Mouse (Mus musculus) heart, embryonic 15.5 days (tissue): ENCODE data around the gene Nlrp1b. TPM values are rescaled to one million over a fixed set of nuclear protein-coding genes. Genes with fewer than 3 reads are reported as not detected.

ENCODE experiments used
- ATAC-seq: fragments of 200-750 bp; cut with Nextera tagmentation; replicated peaks from 2 replicates; pipeline ENCODE4 v1.8.0; 2017; ENCODE audit warnings: low read depth, moderate TSS enrichment; ENCODE audit not compliant: insufficient number of reproducible peaks, insufficient read depth, low FRiP score
- H3K27ac ChIP-seq: fragments of 300-500 bp; sonication (generic); 2 replicates; pipeline ENCODE4 v1.5.1; 2015; ENCODE audit warnings: mild to moderate bottlenecking, inconsistent platforms
- H3K27me3 ChIP-seq: fragments of 300-500 bp; sonication (generic); 2 replicates; pipeline ENCODE4 v1.6.1; 2015; ENCODE audit warnings: inconsistent platforms
- H3K36me3 ChIP-seq: fragments of 300-500 bp; sonication (generic); 2 replicates; pipeline ENCODE4 v1.6.1; 2015; ENCODE audit warnings: mild to moderate bottlenecking, inconsistent platforms
- H3K4me1 ChIP-seq: fragments of 300-500 bp; sonication (generic); replicated peaks from 2 replicates; pipeline ENCODE4 v1.6.1; 2015; ENCODE audit warnings: inconsistent platforms
- H3K4me2 ChIP-seq: fragments of 300-500 bp; sonication (generic); 2 replicates; pipeline ENCODE4 v1.6.1; 2015; ENCODE audit warnings: inconsistent platforms, mild to moderate bottlenecking, moderate library complexity
- H3K4me3 ChIP-seq: fragments of 300-500 bp; sonication (generic); 2 replicates; pipeline ENCODE4 v1.5.1; 2015; ENCODE audit warnings: mild to moderate bottlenecking, inconsistent platforms
- H3K9ac ChIP-seq: fragments of 300-500 bp; sonication (generic); 2 replicates; pipeline ENCODE4 v1.6.1; 2015; ENCODE audit warnings: mild to moderate bottlenecking, inconsistent platforms
- H3K9me3 ChIP-seq: fragments of 300-500 bp; sonication (generic); replicated peaks from 2 replicates; pipeline ENCODE4 v1.6.1; 2016; ENCODE audit warnings: inconsistent platforms
- WGBS: fragments of 180-500 bp; shearing (Covaris S2); methylation state at CpG from one replicate; pipeline ENCODE4 v1.1.7; 2015; ENCODE audit warnings: mixed read lengths; 5-methylcytosine and 5-hydroxymethylcytosine counted together
- polyA plus RNA-seq: library from polyadenylated mRNA; unstranded; fragments of >200 nt; fragmentation: Nextera tagmentation; extraction: Ambion mirVana; gene quantifications from 2 replicates; pipeline ENCODE4 v1.2.1, GENCODE M21; 2015

Nlrp1b gene
- 0.08 TPM in 1 of 2 replicates, not detected in the other for polyA plus RNA-seq

DNA sequence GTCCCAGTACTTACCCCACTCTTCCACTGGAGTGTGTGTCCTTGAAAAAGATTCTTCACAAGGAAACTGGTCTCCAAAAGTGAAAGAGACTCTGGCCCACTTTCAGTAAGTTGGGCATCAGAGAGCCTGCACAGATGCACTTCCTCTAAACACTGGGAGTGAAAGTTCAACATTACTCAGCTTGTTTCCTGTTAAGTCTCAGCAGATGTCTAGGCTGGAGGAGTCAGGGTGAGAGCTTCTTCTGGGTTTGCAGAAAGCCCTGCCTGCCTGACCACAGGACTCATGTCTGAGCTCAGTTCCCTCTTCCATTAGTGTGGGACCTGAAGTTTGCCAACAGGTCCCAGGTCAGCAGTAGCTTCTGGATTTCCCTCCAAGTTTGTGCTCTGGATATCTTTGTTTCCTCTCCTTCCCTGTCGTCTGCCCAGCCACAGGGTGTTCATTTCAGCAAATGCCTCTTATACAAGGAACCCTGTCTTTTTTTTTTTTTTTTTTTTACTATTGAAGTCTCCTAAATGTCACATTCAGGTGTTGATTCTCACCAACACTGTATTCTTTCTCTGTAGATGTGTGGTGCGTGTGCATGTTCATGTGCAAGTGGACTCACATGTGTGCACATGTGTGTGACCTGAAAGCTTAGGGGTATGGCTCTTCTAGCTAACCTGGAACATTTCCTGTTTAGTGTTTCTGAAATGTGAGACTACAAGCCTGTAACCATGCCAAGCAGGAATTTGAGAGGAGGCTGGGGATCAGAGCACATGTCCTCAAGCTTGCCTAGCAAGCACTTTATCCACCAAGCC lies at the start of gene Nlrp1b:
Nlrp1b (minus strand) TSS at position 50 of the 797 bp plus-strand sequence.
- no peaks in the 10 kb centered on the region for H3K9me3 ChIP-seq
- no peak within 1 kb of the TSS for H3K9ac ChIP-seq
- no peak within 1 kb of the TSS for H3K4me2 ChIP-seq
- no peaks in the 10 kb centered on the region for H3K4me1 ChIP-seq
- H3K4me3 ChIP-seq: no peak within 1 kb of the TSS
- 58% methylated on average over 2 of the region's 2 CpGs for WGBS
- ATAC-seq: no peak
- no peaks in the 10 kb centered on the region for H3K27me3 ChIP-seq
- H3K27ac ChIP-seq: no peak within 1 kb of the TSS
- no peaks in the 10 kb centered on the region for H3K36me3 ChIP-seq

DNA sequence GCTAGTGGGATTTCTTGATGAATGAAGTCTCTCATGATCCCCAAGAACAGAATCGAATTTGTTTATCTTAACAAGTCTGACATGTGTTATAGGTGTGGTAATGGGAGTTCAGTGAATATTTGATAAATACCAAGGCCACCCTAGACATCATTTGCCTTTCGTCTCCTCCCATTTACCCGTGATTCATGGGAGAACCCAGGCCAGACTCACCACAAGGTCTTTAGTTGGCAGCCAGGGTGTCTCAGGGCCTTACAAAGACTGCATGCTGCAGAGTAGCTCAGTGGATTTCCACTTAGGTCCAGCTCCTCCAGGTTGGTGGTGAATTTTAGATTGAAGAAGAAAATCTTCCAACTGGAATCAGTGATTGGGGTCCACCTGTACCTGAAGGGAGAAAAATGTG lies 30.5 kb upstream of the Nlrp1b start:
- H3K9ac ChIP-seq: no peak overlapping the region
- H3K4me2 ChIP-seq: no peak overlapping the region
- no peaks in the 10 kb centered on the region for H3K4me1 ChIP-seq
- no peaks in the 10 kb centered on the region for H3K9me3 ChIP-seq
- H3K27me3 ChIP-seq: no peaks in the 10 kb centered on the region
- no peak overlapping the region for H3K4me3 ChIP-seq
- ATAC-seq: no peak
- WGBS: 65% methylated on average over 3 of the region's 3 CpGs
- H3K27ac ChIP-seq: no peak overlapping the region
- no peaks in the 10 kb centered on the region for H3K36me3 ChIP-seq

DNA sequence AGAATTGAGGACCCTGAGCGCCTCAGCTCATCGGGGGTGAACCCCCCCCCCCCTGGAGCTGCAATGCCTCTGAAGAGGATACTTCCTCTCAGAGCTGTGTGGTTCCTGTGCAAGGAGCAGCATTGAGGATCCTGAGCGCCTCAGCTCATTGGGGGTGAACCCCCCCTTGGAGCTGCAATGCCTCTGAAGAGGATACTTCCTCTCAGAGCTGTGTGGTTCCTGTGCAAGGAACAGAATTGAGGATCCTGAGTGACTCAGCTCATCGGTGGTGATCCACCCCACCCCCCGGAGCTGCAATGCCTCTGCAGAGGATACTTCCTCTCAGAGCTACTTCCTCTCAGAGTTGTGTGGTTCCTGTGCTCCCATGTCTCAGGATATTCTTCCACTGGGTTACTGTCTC lies 20.8 kb upstream of the Nlrp1b start:
- Histone ChIP-seq H3K4me1 (no peaks in the 10 kb centered on the region), H3K4me2 (no peak overlapping the region), H3K27ac (no peak overlapping the region), H3K9me3 (no peaks in the 10 kb centered on the region), H3K27me3 (no peaks in the 10 kb centered on the region), H3K4me3 (no peak overlapping the region), H3K9ac (no peak overlapping the region), H3K36me3 (no peaks in the 10 kb centered on the region)
- WGBS: 61% methylated on average over 5 of the region's 5 CpGs
- ATAC-seq: no peak

DNA sequence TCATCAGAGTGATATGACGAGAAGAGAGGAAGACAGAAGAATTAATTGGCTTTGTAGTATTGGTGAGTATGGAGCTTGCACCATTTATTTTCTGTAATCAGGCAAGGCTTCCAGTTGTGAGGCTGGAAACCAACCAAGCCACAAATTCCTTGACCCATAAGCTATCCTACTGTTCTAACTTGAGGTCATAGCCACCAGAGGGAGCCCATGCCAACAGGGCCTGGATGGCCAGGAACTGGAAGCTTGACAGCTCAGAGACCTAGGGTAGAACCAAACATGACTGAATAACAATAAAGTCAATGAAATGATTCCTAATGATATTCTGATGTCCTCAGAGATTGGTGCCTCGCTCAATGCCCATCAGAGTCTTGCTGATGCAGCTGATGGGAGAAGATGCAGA lies 5.9 kb downstream of the Nlrp1b start:
- no peak overlapping the region for H3K9ac ChIP-seq
- no peak overlapping the region for H3K4me3 ChIP-seq
- no peaks in the 10 kb centered on the region for H3K27me3 ChIP-seq
- ATAC-seq: no peak
- H3K9me3 ChIP-seq: no peaks in the 10 kb centered on the region
- H3K27ac ChIP-seq: no peak overlapping the region
- WGBS: 61% methylated on average over 2 of the region's 2 CpGs
- H3K4me2 ChIP-seq: no peak overlapping the region
- no peaks in the 10 kb centered on the region for H3K4me1 ChIP-seq
- H3K36me3 ChIP-seq: no peaks in the 10 kb centered on the region

DNA sequence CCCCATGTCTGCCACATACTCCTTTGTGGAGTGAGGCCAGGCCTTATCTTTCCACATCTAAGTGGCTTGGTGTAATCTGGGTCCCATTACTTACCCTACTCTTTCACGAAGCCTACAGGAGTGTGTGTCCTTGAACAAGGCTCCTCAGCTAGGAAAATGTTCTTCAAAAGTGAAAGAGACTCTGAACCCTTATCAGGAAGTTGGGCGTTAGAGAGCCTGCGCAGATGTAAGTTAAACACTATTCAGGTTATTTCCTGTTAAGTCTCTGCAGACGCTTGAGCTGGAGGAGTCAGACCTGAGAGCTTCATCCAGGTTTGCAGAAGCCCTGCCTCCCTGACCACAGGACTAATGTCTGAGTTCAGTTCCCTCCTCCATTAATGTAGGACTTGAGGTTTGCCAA lies 27.8 kb downstream of the Nlrp1b start:
- H3K27ac ChIP-seq: no peak overlapping the region
- 55% methylated on average over 4 of the region's 4 CpGs for WGBS
- no peaks in the 10 kb centered on the region for H3K9me3 ChIP-seq
- H3K4me1 ChIP-seq: no peaks in the 10 kb centered on the region
- ATAC-seq: no peak
- no peak overlapping the region for H3K4me2 ChIP-seq
- H3K4me3 ChIP-seq: no peak overlapping the region
- H3K27me3 ChIP-seq: no peaks in the 10 kb centered on the region
- no peaks in the 10 kb centered on the region for H3K36me3 ChIP-seq
- no peak overlapping the region for H3K9ac ChIP-seq

DNA sequence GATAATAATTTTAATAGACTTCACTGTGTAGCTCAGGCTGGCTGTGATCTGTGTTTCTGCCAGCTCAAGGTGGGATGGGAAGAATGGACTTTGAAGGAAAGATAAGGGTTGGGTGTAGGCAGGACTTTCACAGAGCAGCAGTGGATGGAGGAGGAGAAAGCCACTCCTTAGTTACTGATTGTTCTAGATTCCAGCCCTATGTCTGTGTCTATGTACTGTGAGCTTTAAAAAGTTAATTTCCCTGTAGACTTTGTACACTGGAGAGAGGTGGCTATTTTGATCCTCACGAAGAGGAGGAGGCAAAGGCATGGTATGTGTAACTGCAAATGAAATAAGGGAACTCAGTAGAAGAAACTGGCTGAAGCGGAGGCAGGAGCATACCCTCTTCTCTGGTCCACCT lies 31.2 kb downstream of the Nlrp1b start:
- no peaks in the 10 kb centered on the region for H3K36me3 ChIP-seq
- H3K27me3 ChIP-seq: no peaks in the 10 kb centered on the region
- H3K9ac ChIP-seq: no peak overlapping the region
- H3K4me2 ChIP-seq: no peak overlapping the region
- WGBS: 76% methylated on average over 2 of the region's 2 CpGs
- no peaks in the 10 kb centered on the region for H3K9me3 ChIP-seq
- ATAC-seq: no peak
- no peaks in the 10 kb centered on the region for H3K4me1 ChIP-seq
- H3K4me3 ChIP-seq: no peak overlapping the region
- H3K27ac ChIP-seq: no peak overlapping the region

DNA sequence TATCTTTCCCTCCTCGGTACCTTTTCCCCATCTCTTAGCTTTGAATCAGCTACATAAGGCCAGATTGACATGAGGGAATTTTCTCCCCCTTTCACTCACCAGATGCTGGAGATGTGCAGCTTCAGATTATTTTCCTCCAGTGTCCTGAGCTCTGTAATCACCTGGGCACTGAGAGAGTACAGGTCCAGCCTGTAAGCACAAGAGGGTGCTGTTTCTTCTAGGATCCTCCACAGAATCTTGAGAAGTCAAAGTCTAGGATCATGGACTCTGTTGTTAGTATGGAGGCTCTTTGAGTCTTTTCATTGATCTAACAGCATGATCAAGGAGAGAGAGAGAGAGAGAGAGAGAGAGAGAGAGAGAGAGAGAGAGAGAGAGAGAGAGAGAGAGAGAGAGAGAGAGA lies 60.9 kb downstream of the Nlrp1b start:
- no peaks in the 10 kb centered on the region for H3K4me1 ChIP-seq
- no peak overlapping the region for H3K4me3 ChIP-seq
- no peaks in the 10 kb centered on the region for H3K36me3 ChIP-seq
- H3K27me3 ChIP-seq: no peaks in the 10 kb centered on the region
- WGBS: 55% methylated on average over 1 of the region's 1 CpGs
- ATAC-seq: no peak
- no peaks in the 10 kb centered on the region for H3K9me3 ChIP-seq
- H3K27ac ChIP-seq: no peak overlapping the region
- no peak overlapping the region for H3K9ac ChIP-seq
- H3K4me2 ChIP-seq: no peak overlapping the region

DNA sequence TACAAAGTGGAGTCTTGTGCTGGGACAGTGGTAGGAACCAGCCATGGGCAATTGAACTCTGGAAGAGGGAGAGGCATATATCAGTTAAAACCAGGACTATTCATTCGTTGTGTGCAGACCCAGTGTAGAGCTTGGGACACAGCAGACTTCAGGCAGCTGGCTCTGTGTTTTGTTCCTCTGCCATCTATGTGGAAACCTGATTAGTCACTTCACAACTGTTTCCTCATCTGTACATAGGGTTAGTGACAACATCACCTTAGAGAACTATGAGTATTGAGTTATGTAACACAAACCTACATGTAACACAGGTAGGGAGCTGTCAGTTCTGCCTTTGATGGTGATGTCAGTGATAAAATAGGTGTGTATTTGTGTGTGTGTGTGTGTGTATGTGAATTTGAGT lies 66.4 kb downstream of the Nlrp1b start:
- no peak overlapping the region for H3K9ac ChIP-seq
- H3K4me3 ChIP-seq: no peak overlapping the region
- H3K4me1 ChIP-seq: no peaks in the 10 kb centered on the region
- H3K9me3 ChIP-seq: no peaks in the 10 kb centered on the region
- WGBS: 71% methylated on average over 1 of the region's 1 CpGs
- no peak for ATAC-seq
- H3K36me3 ChIP-seq: no peaks in the 10 kb centered on the region
- H3K27me3 ChIP-seq: no peaks in the 10 kb centered on the region
- no peak overlapping the region for H3K27ac ChIP-seq
- no peak overlapping the region for H3K4me2 ChIP-seq

DNA sequence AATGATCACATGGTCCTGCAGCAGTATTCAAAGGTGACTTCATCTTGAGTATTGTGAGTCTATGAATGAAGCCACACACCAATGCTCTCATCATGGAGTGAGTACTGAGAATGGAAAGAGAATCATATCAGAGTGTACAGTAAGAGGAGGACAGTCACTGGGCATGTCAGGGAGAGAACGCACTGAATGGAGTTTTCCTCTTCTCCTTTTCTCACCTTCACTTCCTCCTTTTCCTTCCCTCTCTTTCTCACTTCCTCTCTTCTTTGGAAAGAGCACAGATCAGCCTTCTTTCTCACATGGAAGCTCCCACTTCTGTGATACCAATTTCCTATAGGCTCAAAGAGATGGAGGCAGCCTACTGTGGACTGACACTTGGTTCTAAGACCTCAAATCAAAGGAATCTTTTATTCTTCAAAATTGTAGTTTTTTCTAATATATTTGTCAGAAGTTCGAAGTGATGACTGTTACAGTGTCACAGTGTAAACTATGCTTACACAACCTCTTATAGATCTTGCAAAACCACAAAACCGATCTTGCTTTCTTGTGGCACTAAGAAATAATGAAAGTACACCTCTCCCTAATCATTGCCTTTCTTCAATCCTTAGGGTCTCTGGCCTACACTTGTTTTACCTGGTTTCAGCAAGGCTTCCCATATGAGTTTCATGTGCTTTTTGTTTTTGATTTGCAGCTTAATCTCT lies 70.9 kb downstream of the Nlrp1b start:
- H3K27ac ChIP-seq: no peak overlapping the region
- no peaks in the 10 kb centered on the region for H3K9me3 ChIP-seq
- H3K27me3 ChIP-seq: no peaks in the 10 kb centered on the region
- no peaks in the 10 kb centered on the region for H3K4me1 ChIP-seq
- WGBS: 61% methylated on average over 3 of the region's 3 CpGs
- H3K9ac ChIP-seq: no peak overlapping the region
- no peak for ATAC-seq
- no peak overlapping the region for H3K4me3 ChIP-seq
- no peak overlapping the region for H3K4me2 ChIP-seq
- H3K36me3 ChIP-seq: no peaks in the 10 kb centered on the region

DNA sequence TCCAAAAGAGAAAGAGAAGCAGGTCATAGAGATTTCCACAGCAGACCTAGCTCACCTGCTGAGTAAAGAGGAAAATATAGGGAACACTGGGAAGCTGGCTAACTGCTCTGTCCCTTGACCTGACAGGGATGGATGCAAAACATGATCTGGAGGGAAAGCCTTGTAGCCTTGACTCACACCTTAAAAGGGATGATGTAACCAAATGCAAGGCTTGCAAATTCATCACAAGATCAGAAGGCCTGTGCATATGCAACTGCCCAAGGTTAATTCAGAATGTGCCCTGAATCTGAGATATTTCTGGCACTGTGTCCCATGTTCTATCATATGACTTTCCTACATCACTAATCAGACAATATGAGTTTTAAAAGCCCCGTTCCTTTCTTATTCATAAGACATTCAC lies 75.3 kb downstream of the Nlrp1b start:
- Histone ChIP-seq H3K27ac (no peak overlapping the region), H3K4me2 (no peak overlapping the region), H3K36me3 (no peaks in the 10 kb centered on the region), H3K9ac (no peak overlapping the region), H3K27me3 (no peaks in the 10 kb centered on the region), H3K4me3 (no peak overlapping the region), H3K4me1 (no peaks in the 10 kb centered on the region), H3K9me3 (no peaks in the 10 kb centered on the region)
- no peak for ATAC-seq
- 65% methylated on average over 1 of the region's 1 CpGs for WGBS

DNA sequence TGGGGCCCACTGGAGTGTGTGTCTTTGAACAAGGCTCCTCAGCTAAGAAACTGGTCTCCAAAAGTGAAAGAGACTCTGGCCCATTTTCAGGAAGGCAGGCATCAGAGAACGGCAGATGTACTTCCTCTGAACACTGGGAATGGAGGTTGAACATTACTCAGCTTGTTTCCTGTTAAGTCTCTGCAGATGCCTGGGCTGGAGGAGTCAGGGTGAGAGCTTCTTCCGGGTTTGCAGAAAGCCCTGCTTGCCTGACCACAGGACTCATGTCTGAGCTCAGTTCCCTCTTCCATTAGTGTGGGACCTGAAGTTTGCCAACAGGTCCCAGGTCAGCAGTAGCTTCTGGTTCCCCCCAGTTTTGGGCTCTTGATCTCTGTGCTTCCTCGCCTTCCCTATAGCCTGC lies 85.9 kb downstream of the Nlrp1b start, which contains the start of gene Nlrp1a:
Nlrp1a (minus strand) TSS at position 44 of the 400 bp plus-strand sequence.
- H3K27me3 ChIP-seq: no peaks in the 10 kb centered on the region
- no peaks in the 10 kb centered on the region for H3K4me1 ChIP-seq
- ATAC-seq: no peak
- no peak within 1 kb of the TSS for H3K4me3 ChIP-seq
- H3K4me2 ChIP-seq: no peak within 1 kb of the TSS
- no peak within 1 kb of the TSS for H3K27ac ChIP-seq
- H3K9ac ChIP-seq: no peak within 1 kb of the TSS
- no peaks in the 10 kb centered on the region for H3K36me3 ChIP-seq
- 65% methylated on average over 3 of the region's 3 CpGs for WGBS
- H3K9me3 ChIP-seq: no peaks in the 10 kb centered on the region

DNA sequence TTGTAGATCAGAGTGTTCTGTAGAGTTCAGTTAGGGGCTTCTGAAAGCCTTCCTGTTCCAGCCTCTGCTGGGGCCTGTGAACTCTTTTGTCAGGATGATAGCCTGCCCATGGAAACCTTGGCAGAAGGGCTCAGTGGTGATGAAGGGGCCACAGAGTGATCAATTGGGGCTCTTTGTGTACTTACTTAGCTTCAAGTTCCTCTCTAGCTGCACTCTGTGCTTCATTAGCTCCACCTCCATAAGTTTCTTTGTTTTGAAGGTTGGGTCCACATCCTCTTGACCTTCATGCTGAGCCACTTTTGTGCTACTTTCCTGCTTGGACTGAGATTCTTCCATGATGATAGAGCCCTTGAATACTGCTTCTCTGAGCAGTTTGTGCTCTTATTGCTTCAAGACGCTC lies 88.5 kb downstream of the Nlrp1b start:
- Histone ChIP-seq H3K4me2 (no peak overlapping the region), H3K36me3 (no peaks in the 10 kb centered on the region), H3K4me3 (no peak overlapping the region), H3K9me3 (no peaks in the 10 kb centered on the region), H3K9ac (no peak overlapping the region), H3K27me3 (no peaks in the 10 kb centered on the region), H3K27ac (no peak overlapping the region), H3K4me1 (no peaks in the 10 kb centered on the region)
- 74% methylated on average over 1 of the region's 1 CpGs for WGBS
- ATAC-seq: no peak
